Mouse (Mus musculus) heart, embryonic 14.5 days (tissue): ENCODE results near the gene Htr1d. TPM values are rescaled to one million over a fixed set of nuclear protein-coding genes. Genes with fewer than 3 reads are reported as not detected.

Source experiments
- ATAC-seq: fragments of 200-750 bp; cut with Nextera tagmentation; 2 replicates; pipeline ENCODE4 v1.8.0; 2017; ENCODE audit warnings: low read depth, moderate TSS enrichment; ENCODE audit not compliant: insufficient number of reproducible peaks, insufficient read depth, low FRiP score
- H3K27ac ChIP-seq, 2 experiments: fragments of 200-500 bp in 1 of 2; fragments of 300-500 bp in 1 of 2; sonication (generic) in 1 of 2; replicated peaks in 1 of 2; 2 replicates each; pipeline ENCODE4 v1.5.1; 2012 to 2014; ENCODE audit warnings: low read depth in 2 of 2, low read length in 2 of 2, control low read depth in 1 of 2, mild to moderate bottlenecking in 1 of 2, mixed read lengths in 1 of 2; ENCODE audit not compliant: control insufficient read depth in 1 of 2, insufficient read depth in 1 of 2
- H3K27me3 ChIP-seq: fragments of 300-500 bp; sonication (generic); 2 replicates; pipeline ENCODE4 v1.6.1; 2014; ENCODE audit warnings: mild to moderate bottlenecking, low read length, control low read depth; ENCODE audit not compliant: control insufficient read depth, insufficient read depth
- H3K36me3 ChIP-seq: fragments of 300-500 bp; sonication (generic); 2 replicates; pipeline ENCODE4 v1.6.1; 2014; ENCODE audit warnings: mild to moderate bottlenecking, control low read depth, low read length, mixed read lengths; ENCODE audit not compliant: control insufficient read depth, insufficient read depth
- H3K4me1 ChIP-seq, 2 experiments: fragments of 200-500 bp in 1 of 2; fragments of 300-500 bp in 1 of 2; sonication (generic) in 1 of 2; 2 replicates each; pipeline ENCODE4 v1.6.1; 2012 to 2014; ENCODE audit warnings: low read length in 2 of 2, control low read depth in 1 of 2, mixed read lengths in 1 of 2; ENCODE audit not compliant: control insufficient read depth in 2 of 2, insufficient read depth in 2 of 2
- H3K4me2 ChIP-seq: fragments of 300-500 bp; sonication (generic); 2 replicates; pipeline ENCODE4 v1.6.1; 2014; ENCODE audit warnings: mild to moderate bottlenecking, low read length
- H3K4me3 ChIP-seq, 2 experiments: fragments of 200-500 bp in 1 of 2; fragments of 300-500 bp in 1 of 2; sonication (generic) in 1 of 2; 2 replicates each; pipeline ENCODE4 v1.5.1; 2012 to 2014; ENCODE audit warnings: low read length in 2 of 2, mild to moderate bottlenecking in 2 of 2, control low read depth in 1 of 2, low read depth in 1 of 2, moderate library complexity in 1 of 2; ENCODE audit not compliant: control insufficient read depth in 1 of 2, insufficient read depth in 1 of 2
- H3K9ac ChIP-seq: fragments of 300-500 bp; sonication (generic); 2 replicates; pipeline ENCODE4 v1.6.1; 2014; ENCODE audit warnings: mild to moderate bottlenecking, low read length
- H3K9me3 ChIP-seq: fragments of 300-500 bp; sonication (generic); 2 replicates; pipeline ENCODE4 v1.6.1; 2016; ENCODE audit warnings: low read length, control low read depth; ENCODE audit not compliant: control insufficient read depth
- WGBS: fragments of 180-500 bp; shearing (Covaris S2); extraction: QIAGEN DNeasy Blood & Tissue Kit; methylation state at CpG from one replicate; pipeline ENCODE4 v1.1.7; 2014; 5-methylcytosine and 5-hydroxymethylcytosine counted together
- polyA plus RNA-seq: library from polyadenylated mRNA; unstranded; fragments of >200 nt; fragmentation: Nextera tagmentation; extraction: Ambion mirVana; gene quantifications from 2 replicates; pipeline ENCODE4 v1.2.1, GENCODE M21; 2014

Htr1d gene
- polyA plus RNA-seq: 0.11 TPM in 1 of 2 replicates, not detected in the other

- H3K9ac ChIP-seq: peak within 1 kb of the TSS; percentile 48
- no peak within 1 kb of the TSS for H3K27ac ChIP-seq
- no peak for ATAC-seq
- H3K4me2 ChIP-seq: peak within 1 kb of the TSS; percentile 81
- peaks cover 57% of the 10 kb centered on the region for H3K27me3 ChIP-seq
- no peaks in the 10 kb centered on the region for H3K9me3 ChIP-seq
- H3K36me3 ChIP-seq: no peaks in the 10 kb centered on the region
- 74% methylated on average over 9 of the region's 9 CpGs for WGBS
- peak within 1 kb of the TSS; percentile 32 to 55 for H3K4me3 ChIP-seq
- peaks cover 8 to 11% of the 10 kb centered on the region in 2 experiments; a peak in 3 of 4 replicates for H3K4me1 ChIP-seq
Measured at GRCm38 (mm10) chr4:136423224-136423623, at the start of gene Htr1d. Htr1d (plus strand) TSS chr4:136423524.

- WGBS: 74% methylated on average over 5 of the region's 5 CpGs
- Histone ChIP-seq H3K9me3 (no peaks in the 10 kb centered on the region), H3K9ac (no peak overlapping the region), H3K27ac (no peak overlapping the region), H3K27me3 (no peaks in the 10 kb centered on the region), H3K4me2 (no peak overlapping the region), H3K4me3 (no peak overlapping the region), H3K36me3 (no peaks in the 10 kb centered on the region), H3K4me1 (peaks cover 0 to 6% of the 10 kb centered on the region in 2 experiments; a peak in 1 of 4 replicates)
- no peak for ATAC-seq
Measured at GRCm38 (mm10) chr4:136377001-136377400, 46.3 kb upstream of the Htr1d start.

DNA sequence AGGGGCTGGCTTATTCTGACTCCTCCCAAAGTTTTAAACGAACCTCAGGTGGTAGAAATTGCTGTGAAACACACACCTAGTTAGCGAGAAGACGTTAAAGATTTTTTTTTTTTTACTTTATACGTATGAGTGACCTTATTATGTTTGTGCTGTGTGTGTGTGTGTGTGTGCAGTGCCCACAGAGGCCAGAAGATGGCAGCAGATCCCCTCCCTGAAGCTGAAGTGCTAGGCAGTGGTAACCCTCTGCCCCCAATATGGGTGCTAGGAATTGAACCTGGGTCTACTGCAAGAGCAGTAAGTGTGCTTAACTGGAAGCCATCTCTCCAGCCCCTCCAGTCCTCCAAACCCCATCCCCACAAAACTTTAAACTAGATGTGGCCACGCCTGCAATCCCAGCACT lies 40.3 kb upstream of the Htr1d start:
- no peak overlapping the region for H3K9ac ChIP-seq
- no peak for ATAC-seq
- no peaks in the 10 kb centered on the region for H3K36me3 ChIP-seq
- H3K4me3 ChIP-seq: no peak overlapping the region
- no peaks in the 10 kb centered on the region for H3K27me3 ChIP-seq
- H3K9me3 ChIP-seq: 0 out of 2 replicates have a peak, but pooled peaks cover 5% of the 10 kb centered on the region
- 79% methylated on average over 5 of the region's 5 CpGs for WGBS
- no peak overlapping the region for H3K4me2 ChIP-seq
- H3K4me1 ChIP-seq: 0 out of 4 replicates have a peak, but pooled peaks cover 0 to 3% of the 10 kb centered on the region in 2 experiments
- H3K27ac ChIP-seq: no peak overlapping the region

DNA sequence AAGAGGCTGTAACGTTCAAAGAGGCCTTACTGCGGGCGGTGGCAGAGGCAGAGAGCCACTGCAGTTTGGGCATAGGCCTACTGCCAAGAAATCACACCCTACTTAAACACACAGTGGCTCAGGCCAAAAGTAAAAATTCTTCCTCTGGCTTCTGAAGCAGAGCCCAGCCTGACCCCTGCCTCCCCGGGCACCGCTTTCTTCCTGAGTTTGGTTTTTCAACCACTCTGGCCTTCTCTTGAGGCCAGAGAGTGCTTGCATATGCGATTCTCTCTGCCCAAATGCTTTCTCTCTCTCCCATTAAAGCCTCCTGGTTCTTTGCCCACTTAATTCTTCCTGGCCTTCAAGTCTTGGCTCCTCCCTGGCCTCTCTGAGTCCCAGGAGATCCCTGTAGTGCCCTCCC lies 39.5 kb upstream of the Htr1d start:
- no peak overlapping the region for H3K4me3 ChIP-seq
- ATAC-seq: no peak
- H3K9ac ChIP-seq: no peak overlapping the region
- no peak overlapping the region for H3K27ac ChIP-seq
- no peaks in the 10 kb centered on the region for H3K36me3 ChIP-seq
- H3K4me1 ChIP-seq: 0 out of 4 replicates have a peak, but pooled peaks cover 0 to 3% of the 10 kb centered on the region in 2 experiments
- no peak overlapping the region for H3K4me2 ChIP-seq
- H3K27me3 ChIP-seq: no peaks in the 10 kb centered on the region
- H3K9me3 ChIP-seq: 0 out of 2 replicates have a peak, but pooled peaks cover 5% of the 10 kb centered on the region
- WGBS: 85% methylated on average over 6 of the region's 6 CpGs

DNA sequence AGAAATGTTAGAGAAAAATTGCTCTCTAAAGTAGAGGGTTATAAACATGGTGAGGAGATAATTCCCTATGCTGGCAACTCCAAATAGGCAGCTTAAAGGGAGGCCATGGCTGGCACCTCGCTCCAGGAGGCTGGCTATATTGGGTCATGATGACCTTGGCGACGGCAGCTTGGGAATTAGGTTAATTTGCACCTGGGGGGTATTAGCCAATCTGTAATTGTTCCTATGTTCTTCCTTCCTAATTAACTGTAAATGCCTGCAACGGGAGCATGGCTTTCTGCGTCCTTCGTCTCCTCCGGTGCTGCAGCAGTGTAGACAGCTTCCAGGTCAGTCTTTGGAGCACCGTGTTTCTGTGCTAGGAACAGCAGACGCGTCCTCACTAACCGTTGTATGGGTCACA lies 36.1 kb upstream of the Htr1d start:
- Histone ChIP-seq H3K9me3 (0 out of 2 replicates have a peak, but pooled peaks cover 5% of the 10 kb centered on the region), H3K36me3 (no peaks in the 10 kb centered on the region), H3K27ac (no peak overlapping the region), H3K4me3 (no peak overlapping the region), H3K27me3 (no peaks in the 10 kb centered on the region), H3K4me1 (0 out of 4 replicates have a peak, but pooled peaks cover 0 to 3% of the 10 kb centered on the region in 2 experiments), H3K4me2 (no peak overlapping the region), H3K9ac (no peak overlapping the region)
- WGBS: 38% methylated on average over 11 of the region's 11 CpGs
- no peak for ATAC-seq

- H3K27ac ChIP-seq: no peak overlapping the region
- 78% methylated on average over 10 of the region's 10 CpGs for whole genome bisulfite sequencing
- no peaks in the 10 kb centered on the region for H3K36me3 ChIP-seq
- ATAC-seq: no peak
- H3K27me3 ChIP-seq: no peaks in the 10 kb centered on the region
- no peaks in the 10 kb centered on the region for H3K4me1 ChIP-seq
- H3K4me2 ChIP-seq: no peak overlapping the region
- no peak overlapping the region for H3K4me3 ChIP-seq
- no peaks in the 10 kb centered on the region for H3K9me3 ChIP-seq
- H3K9ac ChIP-seq: no peak overlapping the region
Measured at GRCm38 (mm10) chr4:136401806-136402205, 21.5 kb upstream of the Htr1d start.

DNA sequence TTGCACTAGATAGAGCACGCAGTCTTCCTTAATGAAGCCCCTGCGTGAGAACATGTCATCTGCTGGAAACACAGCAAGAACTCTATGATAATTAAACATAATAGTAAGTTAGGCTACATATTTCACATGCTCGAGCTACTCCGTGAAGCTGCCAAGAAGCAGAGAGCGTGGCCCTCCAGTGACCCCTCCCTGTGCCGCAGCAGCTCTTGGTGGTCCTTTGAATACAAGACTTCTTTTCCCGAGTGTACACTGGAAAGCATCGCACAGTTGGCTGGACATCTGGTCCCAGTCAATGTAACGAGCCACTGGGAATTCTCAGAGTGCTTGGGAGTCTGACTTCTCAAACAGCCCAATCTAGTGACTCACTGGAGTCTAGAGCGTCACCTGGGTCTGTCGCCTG lies 15.5 kb upstream of the Htr1d start:
- H3K9me3 ChIP-seq: no peaks in the 10 kb centered on the region
- WGBS: 63% methylated on average over 11 of the region's 11 CpGs
- no peak for ATAC-seq

More for the DNA sequence above, 15.5 kb upstream of the Htr1d start:
- no peak overlapping the region for H3K27ac ChIP-seq
- H3K9ac ChIP-seq: no peak overlapping the region
- H3K27me3 ChIP-seq: no peaks in the 10 kb centered on the region
- no peaks in the 10 kb centered on the region for H3K36me3 ChIP-seq
- H3K4me3 ChIP-seq: no peak overlapping the region
- no peaks in the 10 kb centered on the region for H3K4me1 ChIP-seq
- no peak overlapping the region for H3K4me2 ChIP-seq
